Mouse (Mus musculus) right cerebral cortex, postnatal 10 days (tissue): ENCODE data around the gene Pcx.
A peak's percentile ranks its signal among the peaks of the same experiment; 100 is the strongest.

Source experiments
- DNase-seq, 2 experiments: peaks; one replicate each; pipeline ENCODE4 v3.0.0; 2021; ENCODE audit warnings: low spot score in 2 of 2

Gene Pcx

DNA sequence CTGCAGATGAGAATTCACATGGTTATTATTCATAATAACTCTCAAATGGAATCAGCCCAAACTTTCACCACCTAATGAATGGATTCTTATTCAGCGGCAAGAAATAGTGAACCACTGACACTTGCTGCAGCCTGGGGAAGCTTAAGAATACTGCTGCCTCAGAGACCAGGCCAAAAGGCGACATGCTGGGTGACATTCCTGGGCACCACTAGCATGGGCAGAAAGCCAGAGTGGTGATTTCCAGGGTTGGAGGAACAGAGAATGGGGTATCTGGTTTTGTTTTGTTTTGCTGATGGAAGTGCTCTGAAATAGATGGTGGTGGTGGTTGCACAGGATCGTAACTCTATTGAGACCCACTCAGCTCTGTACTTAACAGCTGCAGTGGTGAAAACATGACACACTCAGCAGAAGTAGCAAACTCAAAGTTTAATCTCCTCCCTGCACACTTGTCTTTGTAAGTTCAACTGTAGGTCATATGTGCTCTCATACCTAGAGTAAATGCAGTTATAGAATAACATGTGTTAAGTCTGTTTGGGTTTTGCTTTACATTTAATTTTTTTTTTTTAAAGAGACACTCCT is 38.1 kb downstream of the Pcx start:
- peak; percentile 30 to 36 for DNase-seq

GRCm38 (mm10) chr19:4554248-4554647 is 44.0 kb downstream of the Pcx start:
- DNase-seq: no peak

DNA sequence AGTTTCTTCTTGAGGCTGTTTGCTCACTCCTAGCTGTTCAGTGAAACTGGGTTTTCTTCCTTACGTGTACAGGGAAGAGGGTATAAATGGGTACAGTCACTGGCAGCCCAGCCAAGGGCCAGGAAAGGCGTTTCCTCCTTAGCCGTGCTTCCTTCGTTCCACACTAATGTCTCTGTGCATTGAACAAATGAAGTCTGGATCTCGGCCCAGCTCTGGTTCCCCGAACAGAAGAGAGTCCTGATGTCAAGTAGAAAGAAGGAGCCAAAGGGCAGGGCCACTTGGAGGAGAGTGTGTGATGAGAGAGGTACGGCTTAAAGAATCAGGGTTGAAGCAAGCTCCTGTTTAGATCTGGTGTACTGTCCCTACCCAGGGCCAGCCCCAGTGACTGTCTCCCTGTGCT is 44.8 kb downstream of the Pcx start:
- DNase-seq: peak; percentile 26 to 32

DNA sequence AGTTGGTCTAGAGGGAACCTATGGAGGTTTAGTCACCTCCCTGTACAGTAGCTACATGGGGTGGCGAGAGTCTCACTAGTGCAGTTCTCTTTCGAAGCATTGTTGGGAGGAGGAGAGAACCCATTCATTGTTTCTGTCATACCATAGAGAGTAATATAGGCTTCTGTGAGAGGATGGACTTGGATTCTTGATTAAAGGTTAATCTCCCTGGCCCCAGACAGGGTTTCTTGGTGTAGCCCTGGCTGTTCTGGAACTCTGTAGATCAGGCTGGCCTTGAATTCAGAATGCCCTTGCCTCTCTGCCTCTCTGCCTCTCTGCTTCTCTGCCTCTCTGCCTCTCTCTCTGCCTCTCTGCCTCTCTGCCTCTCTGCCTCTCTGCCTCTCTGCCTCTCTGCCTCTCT is 46.5 kb downstream of the Pcx start:
- no peak for DNase-seq

DNA sequence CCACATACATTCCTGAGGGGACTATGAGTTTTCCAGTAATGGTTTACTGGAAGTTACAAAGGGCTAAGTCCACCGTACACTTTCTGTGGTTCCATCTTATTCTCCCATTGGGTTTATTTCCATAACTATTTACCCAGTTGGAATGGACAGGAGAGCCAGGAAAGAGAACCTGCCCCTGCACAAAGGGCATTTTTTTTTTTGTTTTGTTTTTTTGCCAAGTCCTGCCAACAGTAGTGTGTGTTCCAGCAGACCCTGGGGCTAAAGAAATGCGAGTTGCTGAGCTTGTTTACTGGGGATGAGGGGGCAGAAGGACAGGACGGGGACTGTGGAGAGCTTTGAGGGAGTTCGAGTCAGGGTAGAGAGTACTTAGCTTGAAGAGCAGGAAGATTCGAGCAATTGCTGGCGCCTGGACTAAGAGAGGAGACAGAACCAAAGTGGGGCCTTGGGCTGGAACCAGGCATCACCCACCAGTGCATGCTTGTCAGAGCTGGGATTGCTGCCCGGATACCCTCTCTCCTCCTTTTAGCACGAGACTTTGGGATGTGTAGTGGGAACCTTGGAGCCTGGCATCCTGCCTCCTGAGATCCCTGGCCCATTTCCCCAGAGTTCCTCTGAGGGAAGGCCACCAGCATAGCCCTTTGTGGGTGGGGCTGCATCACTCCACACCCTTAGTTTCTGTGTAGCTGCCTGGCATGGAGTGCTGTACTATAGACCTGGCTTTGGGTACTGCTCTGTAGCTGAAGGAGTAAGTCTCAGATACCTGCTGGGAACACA is 47.7 kb downstream of the Pcx start:
- peak; percentile 83 for DNase-seq

DNA sequence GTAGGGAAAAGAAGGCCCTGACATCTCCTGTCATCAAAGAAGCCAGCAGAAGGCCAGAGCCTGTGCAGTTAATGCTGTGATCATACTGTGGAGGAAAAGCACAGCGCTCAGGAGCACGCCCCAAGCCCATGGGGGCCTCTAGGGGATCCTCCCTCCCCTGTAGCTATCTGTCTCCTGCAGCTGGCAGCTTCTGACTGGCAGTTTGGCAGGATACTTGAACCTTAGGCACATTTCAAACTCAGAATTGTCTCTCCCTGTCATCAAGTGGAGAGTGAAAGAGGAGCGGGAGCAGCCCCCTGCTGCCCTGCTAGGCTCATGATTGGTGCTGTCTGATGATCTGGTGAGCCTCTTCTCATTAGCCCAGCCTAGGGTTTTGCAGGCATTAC is 48.3 kb downstream of the Pcx start:
- DNase-seq: no peak

- DNase-seq: no peak
Observed at GRCm38 (mm10) chr19:4559011-4559410, 48.7 kb downstream of the Pcx start.

- peak; percentile 50 to 63 for DNase-seq
Observed at GRCm38 (mm10) chr19:4559588-4559987, 49.3 kb downstream of the Pcx start.

GRCm38 (mm10) chr19:4560205-4560604 is 49.9 kb downstream of the Pcx start:
- no peak for DNase-seq

GRCm38 (mm10) chr19:4565678-4566077 is 55.4 kb downstream of the Pcx start:
- DNase-seq: no peak

DNA sequence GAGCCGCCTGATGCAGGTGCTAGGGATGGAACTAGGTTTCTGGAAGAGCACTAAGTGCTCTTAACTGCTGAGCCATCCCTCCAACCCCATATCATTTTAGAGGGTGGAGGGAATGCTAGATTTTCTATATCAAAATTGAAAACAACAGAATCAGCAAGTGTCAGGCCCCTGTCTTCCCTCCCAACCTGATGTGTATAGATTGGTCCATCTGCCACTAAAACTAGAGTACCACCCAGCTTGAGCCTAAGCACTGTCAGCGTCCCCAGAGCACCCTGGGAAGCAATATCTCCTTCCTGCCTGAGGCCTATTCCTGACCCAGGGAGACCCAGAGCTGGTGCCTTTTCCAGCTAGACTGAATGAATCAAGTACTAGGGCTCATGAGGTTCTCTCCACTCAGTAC is 56.6 kb downstream of the Pcx start:
- no peak for DNase-seq

DNA sequence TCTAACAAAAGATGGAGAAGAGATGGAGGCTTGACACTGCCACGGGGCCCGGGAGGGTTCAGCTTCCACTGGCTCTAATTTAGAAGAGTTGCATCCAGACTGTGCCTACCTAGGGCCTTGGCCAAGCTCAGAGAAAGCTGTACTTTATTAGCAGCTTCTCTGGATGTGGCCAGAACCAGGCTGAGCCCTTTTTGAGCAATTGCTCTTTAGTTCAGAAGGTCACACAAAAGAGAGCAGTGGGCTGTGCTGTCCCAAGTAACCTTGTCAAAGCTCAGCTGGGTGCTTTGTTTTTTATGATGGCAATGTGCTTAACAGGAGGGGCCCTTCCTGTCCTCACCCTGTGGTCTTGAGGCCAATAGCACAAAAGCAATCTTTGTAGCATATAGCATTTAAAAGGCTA is 57.4 kb downstream of the Pcx start:
- DNase-seq: no peak

GRCm38 (mm10) chr19:4568832-4569231 is 58.6 kb downstream of the Pcx start:
- no peak for DNase-seq

DNA sequence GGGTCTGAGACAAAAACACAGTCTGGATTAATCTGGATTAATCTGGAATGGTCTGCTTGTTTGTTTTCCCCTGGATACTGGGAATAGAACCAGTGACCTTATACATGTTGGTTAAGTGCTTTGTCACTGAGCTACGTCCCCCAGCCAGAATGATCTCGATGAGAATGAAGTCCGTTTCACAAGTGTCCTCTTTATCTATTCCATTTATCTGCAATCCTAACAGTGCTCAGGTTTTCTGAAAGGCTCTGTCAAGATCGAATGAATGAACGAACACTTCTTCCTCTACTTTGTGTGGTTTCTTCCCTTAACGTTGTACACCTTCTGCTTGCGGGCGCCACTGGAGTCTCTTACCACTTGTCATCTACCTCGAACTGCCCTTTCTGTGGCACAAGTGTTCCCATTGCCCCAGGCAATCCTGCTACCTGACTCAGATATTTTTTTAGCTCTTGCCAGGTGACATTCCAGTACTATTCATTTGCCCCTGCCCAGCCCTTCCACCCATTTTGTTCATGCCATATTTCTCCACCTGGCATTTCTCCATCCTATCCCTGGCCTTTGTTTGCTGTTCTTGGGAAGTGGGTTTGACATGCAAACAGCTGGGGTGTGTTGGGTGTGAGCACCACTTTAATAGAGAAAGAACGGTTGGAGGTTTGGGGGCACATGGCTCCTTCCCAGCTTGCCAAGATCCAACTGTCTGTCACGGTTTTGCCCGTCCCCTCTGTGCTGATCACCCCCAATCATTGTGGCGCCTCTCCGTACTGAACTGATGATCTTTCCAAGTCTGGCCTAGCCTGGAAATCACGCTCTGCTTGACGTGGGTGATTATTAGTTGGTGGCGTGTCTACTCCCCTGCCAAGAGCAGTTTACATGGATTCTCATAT is 59.3 kb downstream of the Pcx start:
- no peak for DNase-seq

DNA sequence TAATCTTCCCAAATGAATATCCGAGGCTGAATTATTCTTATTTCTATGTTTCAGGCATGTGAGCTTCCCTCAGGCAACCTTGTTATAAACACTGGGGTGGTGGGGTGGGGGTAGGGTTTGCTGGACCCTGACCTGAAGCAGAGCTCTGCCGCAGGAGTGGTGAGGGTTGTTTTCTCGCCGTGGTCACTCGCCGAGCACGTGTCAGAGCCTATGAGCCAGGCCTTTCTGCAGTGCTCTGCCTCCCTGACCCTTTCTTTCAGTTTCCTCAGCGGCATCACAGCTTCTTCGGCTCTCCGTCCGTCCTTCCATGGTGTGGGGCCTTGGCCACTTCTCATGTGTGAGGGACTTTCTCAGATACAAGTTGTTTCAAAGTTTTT is 60.0 kb downstream of the Pcx start:
- DNase-seq: no peak

- DNase-seq: no peak
Observed at GRCm38 (mm10) chr19:4570815-4571214, 60.5 kb downstream of the Pcx start.

DNA sequence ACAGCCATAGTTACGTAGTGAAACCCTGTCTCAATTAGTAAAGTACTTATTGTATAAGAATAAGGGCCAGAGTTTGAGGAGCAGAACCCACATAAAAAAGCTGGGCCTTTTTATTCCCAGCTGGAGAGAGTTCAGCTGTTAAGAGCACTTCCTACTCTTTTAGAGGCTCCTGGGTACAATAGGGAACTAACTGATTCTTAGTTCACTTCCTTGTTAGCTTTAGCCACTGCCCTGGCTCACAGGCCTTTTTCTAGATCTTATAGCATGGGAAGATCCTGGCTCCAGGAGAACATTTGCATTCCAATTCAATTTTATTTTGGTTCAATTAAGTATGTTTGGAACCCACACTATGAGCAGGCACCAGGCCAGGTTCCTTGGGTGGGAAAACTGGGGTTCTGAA is 61.4 kb downstream of the Pcx start:
- no peak for DNase-seq

DNA sequence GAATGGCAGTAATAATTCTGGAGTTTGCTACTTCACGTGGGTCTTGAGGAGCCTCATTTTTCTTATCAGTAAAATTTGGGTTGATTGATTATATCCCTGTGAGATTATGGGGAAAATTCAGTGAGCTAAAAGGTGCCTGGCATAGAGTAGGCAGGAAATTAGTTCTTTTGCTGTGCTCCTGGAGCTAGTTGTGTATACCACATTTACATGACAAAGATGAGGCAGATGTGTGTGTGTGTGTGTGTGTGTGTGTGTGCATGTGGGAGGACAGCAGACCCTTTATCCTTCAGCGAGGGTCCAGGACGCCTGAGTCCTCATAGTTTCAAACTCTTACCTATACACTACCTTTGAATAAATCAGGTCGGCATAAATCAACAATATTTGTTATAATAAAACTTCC is 61.8 kb downstream of the Pcx start:
- DNase-seq: no peak

DNA sequence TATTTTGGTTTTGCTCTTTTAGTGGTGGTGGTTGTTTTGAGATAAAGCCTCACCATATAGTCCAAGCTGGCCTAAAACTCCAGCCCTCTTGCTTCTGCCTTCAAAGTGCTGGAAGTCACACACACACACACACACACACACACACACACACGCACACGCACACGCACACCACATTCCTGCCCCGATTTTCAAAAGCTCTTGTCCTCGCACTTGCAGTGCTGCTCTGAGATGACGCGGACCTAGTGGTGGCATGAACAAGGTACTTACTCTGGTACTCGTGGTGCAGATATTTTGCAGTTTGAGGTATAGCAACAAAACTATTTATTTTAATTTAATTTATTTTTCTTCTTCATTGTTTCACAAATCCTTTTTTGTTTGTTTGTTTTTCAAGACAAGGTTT is 62.2 kb downstream of the Pcx start:
- no peak for DNase-seq

GRCm38 (mm10) chr19:4573241-4573640 is 63.0 kb downstream of the Pcx start:
- DNase-seq: no peak

DNA sequence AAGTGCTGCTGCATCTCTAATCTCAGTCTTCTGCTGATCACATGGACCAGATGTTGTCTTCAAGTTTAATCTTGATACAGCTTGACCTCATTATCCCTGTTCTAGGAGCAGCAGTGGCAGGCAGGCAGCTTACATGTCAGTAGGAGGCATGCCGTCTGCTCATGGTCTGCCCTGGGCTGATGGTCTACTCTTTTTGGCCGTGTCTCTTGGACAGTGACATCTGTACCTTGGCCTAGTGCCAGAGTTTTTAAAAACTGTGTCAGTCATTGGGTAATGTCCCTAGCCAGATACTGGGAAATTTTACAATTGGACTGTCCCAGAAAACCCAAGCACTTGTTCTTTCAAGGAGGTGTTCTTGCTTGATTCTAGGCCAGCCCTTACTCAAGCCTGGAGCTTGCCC is 68.5 kb downstream of the Pcx start:
- DNase-seq: no peak

GRCm38 (mm10) chr19:4579296-4579695 is 69.0 kb downstream of the Pcx start:
- DNase-seq: no peak

DNA sequence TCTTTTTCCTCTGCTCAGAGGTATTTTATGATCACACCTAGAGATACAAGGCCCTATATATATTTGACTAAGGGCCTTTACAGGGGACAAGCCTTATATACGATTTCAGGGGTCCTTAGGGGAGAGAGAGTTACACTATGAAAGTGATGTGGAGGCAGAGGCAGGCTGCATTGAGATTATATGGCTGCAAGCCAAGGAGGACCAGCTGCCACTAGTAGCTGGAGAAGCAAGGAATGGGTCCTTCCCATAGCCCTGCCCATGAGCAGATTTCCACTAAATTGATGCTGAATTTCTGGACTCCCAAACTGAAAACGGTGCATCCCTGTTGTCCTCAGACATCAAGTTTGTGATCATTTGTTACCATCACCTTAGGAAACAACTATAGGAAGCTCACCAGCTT is 73.6 kb downstream of the Pcx start:
- peak; percentile 42 to 55 for DNase-seq
